Mouse (Mus musculus): ENCODE results near the gene Mmp25.

The Mmp25 gene

DNA sequence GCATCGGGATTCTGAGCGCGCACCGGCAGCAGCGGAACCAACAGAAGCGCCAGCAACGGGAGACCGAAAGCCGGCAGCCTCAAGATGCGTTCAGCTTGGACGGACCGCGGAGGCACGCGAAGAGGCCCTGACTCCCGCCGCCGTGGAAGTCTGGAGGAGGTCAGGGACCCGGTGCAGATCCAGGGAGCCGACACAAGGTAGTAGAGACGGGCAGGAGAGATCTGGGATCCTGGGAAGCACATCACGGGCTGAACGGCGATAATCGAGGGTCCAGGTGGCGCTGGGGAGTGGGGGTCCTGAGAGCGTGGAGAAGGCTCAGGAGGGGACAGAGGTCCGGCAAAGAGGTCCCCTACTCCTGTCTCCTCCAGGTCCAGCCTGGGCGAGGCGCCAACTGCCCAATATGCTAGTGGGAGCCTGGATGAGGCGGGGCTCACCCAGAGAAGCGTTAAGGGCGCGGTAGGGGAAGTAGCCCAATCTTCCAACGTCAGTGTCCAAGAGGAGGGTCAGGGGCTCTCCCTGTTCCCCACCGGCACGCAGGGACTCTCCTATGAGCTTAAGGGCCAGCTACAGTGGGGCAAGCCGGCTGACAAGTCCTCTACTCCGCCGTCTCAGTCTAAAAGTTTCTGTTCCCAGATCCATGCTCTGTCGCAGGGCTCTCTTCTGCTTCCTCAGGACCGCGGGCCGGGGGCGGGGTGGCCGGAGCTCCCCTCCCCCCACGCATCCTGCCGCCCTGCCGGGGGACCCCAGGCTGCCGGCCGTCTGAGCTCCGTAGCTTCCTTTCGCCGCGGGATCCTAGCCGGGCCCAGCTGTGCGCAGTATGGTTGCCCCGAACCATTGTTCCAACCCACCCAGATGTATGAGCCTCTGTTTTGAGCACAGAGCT lies at the start of gene Mmp25:
TSS of gene Mmp25 (minus strand) at position 665 of the 883 bp plus-strand sequence.
- DNase-seq = no peak

DNA sequence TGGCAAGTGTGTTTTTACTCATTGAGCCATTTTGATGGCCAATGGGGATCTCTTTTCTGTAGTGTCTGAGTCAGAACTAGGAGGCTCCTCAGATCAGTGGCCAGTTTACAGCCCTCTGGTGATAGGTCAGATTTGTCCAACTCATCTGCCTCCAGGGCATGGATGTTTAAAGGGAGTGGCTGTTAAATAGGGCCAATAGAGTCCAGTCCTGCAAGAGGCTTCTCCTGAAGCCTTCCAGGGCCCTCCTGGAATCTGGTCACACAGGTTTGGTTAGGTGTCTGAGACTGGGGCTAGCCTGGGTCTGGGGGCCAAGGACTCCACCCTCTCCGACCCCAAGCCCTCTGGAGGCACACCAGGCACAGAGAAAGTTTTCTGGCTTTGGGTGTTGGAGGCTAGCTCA lies 49.4 kb upstream of the Mmp25 start:
- no peak for DNase-seq

DNA sequence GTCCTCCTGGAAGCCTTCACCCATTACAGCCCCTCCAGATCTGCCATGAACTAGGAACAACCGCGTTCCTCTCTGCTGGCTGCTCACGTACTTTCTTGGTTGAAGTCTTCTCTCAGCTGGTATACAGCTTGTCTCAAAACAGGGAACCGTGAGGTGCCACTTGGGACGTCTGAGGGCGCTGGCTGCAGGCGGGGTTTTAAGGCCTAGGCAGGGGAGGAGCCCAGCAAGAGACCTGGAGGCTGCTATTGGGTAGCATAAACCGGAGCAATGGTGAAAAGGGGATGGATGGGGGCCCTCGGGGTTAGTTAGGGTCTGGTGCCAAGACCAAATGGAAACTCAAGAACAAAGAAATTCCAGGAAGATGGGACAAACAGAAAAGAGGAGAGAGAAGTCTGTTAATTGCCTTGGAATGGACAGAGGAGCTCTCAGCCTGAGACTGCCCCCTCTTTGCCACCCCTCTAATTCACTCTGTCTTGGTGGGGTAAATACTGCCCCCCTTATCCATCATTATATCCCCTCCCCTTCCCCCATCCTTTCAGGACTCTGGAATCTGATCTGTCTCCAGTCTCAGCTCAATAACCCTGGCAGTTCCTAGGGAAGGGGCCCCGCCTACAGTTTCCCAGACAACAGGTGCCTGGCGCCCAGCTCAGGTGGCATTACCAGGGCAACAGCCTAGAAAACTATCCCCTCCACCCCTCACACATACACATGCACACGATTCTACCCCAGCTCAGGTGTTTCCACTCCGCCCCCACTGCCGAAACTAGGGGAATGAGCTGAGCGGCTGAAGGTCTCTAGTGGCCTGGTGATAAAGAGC lies 39.0 kb upstream of the Mmp25 start, which contains the start of gene Cldn9:
TSS of gene Cldn9 (minus strand) at position 171 of the 817 bp plus-strand sequence.
- DNase-seq = no peak

DNA sequence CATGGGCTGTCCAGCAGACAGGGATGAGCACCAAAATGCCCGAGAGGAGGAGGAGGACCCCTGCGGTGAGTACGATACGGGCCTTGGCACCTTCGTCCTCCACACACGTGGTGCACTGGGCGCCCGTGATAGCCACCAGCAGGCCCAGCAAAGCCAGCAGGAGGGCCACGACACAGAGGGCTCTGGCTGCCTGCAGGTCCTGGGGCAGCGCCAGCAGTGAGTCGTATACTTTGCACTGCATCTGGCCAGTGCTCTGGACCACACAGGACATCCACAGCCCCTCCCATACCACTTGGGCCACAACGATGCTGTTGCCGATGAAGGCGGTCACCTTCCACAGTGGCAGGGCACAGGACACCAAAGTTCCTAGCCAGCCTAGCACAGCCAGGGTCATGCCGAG lies 38.1 kb upstream of the Mmp25 start:
- DNase-seq = no peak

DNA sequence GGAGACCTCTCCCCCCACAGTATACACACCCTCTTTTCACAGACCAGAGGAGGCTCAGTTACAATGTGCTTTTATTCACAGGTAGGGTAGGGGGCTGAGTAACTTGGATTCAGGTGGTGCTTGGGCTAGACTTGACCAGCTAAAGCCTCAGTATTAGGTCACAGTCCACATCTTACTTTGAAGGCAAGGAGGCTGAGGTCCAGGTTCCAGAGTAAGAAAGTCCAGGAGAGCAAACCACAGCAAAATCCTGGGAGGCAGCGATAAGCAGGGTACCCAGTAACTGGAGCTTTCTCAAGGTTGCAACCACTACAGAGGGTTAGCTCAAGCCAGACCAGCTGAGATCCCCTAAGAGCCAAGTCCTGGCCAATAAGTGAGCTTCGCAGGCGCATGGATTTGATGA lies 37.5 kb upstream of the Mmp25 start:
- no peak for DNase-seq

DNA sequence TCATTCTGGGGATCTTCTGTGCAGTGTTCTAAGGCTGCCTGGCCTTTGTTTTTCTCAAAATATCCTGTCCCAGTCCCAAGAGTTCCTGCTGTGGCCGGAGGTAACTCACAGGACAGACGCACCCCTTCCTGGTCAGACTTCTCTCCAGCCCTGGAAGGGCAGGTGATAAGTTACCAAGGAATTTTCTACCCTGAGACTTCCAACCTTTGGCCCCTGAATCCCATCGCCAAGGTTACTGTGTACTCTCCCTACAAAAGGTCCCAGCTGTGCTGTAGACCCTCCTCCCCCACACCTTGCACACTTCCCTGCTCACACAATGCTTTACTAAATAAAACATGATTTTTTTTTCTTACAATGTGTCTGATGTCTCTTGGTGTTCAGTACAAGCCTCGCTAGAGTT lies 37.0 kb upstream of the Mmp25 start:
- DNase-seq = no peak

DNA sequence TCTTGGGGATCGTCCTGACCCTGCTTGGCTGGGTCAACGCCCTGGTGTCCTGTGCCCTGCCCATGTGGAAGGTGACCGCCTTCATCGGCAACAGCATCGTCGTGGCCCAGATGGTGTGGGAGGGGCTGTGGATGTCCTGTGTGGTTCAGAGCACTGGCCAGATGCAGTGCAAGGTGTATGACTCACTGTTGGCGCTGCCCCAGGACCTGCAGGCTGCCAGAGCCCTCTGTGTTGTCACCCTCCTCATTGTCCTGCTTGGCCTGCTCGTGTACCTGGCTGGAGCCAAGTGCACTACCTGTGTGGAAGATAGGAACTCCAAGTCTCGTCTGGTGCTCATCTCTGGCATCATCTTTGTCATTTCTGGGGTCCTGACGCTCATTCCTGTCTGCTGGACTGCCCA lies 36.0 kb upstream of the Mmp25 start:
- peak; percentile 25 for DNase-seq

DNA sequence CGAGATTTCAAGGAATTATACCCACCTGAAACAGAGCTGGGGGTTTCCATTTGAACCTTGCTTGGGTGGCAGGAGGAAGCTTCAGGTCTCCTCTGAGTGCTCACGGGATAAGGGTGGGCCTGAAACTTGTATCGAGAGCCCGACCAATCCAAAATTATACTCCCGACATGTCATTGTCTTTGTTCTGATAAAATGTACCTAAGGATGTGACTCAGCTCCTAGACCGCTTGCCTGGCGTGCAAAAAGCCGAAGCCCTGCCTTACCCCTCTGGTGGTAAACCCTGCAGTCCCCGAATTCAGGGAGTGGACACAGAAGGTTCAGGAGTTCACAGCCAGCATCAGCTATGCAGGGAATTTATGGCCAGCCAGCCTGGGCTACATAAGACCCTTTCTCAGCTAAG lies 35.3 kb upstream of the Mmp25 start:
- peak; percentile 9 for DNase-seq

DNA sequence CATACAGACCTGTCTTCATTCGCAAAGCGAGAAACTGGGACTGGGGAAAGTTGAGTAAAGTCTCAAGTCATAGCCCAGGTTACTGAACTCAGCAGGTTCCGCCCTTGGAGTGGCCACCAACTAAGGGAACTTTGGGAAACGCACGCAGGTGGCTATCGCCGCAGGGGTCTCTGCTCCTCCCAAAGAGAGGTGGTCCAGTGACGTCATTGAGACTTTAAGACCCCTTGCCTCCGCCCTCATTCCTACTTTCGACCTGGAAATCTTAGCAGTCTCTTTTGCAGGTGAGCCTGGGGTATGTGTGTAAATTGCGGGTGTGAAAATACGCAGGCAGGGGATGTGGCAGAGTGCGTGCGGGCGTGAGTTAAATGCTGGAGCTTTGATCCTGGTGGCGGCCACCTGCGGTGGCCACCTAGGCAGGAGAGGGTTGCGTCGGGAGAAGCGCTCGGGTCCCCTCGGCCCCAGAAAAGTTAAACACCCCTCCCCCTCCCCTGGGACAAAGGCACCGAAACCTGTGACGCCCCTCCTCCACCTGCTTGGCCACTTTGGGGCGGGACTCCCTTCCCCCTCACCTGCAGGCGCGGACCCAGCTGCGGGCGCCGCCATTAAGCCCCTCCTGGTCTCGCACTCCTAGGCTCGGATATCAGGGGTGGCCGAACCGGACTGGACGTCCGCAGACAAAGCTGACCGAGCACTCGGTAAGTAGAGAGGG lies 34.2 kb upstream of the Mmp25 start, which contains the start of gene Cldn6:
TSS of gene Cldn6 (plus strand) at position 123 of the 709 bp plus-strand sequence.
- DNase-seq = peak; percentile 26

DNA sequence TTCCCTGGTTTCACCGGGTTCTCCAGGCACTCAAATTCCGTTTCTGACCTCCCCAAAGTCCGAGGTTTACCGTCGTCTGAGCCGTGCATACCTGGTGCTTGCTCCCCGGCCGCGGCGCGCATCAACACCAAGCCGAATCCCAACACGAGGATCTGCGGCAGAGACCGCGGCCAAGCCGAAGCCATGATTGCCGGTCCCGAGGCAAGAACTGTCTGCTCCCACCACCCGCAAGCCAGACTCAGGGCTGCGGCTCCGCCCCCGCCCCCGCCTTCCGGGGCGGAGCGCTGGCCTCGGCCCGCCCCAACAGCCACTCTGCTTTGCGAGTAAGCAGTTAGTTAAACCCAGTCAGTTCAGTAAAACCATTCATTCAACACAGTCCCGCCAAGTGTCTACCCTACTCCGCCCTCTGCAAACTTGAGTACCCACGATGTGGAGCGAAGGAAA lies 32.2 kb upstream of the Mmp25 start, which contains the start of gene Tnfrsf12a:
TSS of gene Tnfrsf12a (minus strand) at position 233 of the 444 bp plus-strand sequence.
- DNase-seq = peak; percentile 83

DNA sequence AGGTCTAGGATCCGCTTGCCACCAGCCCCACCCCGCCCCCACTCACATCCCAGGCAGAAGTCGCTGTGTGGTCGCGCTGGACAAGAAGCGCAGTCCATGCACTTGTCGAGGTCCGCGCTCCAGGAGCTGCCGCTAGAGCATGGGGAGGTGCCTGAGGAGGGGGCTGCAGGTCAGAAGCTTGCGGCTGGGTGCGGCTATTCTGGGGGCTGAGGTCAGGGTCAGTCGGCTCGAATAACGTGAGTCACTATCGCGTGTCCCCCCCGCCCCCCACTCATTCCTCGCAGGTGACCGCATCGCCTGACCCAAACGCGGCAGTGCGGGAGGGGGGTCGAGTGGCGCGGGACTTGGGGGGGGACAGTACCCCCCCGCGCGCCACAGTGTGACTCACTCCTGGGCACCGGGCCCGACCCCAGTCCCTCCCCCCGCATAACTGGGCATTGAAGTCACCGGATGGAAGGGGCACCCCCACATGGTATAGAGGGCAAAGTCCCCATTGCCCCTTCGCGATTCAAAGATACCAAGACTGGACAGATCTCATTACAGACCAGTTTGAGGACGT lies 31.5 kb upstream of the Mmp25 start:
- peak; percentile 62 for DNase-seq

DNA sequence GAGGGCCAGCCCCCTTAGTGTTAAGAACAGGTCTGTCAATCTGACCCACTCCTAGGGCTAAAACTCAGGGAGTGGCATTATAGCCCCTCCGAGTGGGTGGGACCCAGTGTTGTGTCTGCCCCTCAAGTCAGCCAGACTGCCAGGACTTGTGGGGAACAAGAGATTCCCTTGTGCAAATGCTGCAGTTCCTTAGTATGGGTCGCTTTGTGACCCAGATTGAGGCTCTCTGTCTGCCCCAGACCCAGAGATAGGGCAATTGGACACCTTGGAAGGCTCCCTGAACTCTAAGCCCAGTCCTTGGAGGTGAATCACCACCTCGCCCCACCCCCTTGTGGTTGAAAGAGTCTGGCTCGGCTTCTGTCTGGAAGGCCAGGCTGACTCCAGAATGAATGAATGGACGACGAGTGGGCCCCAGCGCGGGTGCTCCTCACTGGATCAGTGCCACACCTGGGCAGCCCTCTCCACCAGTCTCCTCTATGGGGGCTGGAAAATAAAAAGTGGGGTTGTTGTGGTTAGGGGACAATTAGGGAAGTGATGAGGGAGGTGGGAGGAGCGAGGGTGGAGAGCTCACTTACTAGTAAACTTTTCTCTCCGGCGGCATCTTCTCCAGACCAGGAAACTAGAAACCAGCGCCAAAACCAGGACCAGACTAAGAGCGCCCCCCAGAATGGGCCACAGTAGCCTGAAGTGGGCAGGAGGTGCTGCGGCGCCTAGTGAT lies 30.6 kb upstream of the Mmp25 start:
- peak; percentile 65 for DNase-seq

DNA sequence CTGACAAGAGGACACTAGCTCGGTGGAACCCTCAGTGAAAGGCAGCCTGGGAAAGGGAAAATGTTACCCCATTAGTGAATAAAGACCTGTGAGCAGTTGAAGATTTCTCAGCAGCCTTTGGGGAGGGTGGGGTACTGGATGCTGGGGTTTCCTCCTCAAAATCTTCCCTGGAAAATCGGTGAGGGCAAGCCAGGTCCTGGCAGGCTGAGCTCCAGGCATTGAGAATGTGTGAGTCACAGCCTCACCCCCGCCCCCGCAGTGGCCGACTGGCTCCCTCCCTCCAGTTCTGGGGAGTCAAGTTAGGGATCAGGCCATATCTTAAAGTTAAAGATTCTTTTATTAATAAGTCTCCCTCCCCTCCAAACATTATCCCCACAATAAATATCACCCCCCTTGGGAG lies 30.1 kb upstream of the Mmp25 start:
- peak; percentile 53 for DNase-seq

DNA sequence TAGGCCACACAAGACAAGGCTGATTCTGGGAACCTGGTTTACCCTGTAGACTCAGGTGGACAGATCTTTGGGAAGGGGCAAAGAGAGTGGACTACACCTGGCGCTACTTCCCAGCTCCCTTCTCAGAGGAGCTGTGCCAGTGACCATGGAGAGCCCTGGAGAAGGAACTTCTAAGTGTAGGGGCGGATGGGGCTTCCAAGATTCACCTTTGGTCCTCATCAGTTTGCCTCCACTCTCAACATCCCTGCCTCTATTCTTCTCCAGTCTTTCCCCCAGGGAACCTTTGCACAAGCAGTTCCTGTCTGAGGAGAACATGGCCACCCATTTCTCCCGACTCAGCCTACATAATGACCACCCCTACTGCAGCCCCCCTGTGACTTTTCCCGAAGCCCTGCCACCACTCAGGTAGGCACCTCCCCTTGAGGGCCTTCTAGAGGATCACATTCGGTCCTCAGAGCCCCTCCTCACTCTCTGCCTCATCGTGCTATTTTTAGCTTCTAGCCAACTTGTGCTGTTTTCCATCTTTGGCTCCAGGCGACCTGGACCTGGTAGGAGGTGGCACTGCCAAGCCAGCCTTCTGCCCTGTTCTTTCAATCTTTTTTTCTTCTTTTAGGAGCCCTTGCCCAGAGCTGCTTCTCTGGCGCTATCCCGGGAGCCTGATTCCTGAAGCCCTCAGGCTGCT lies 29.3 kb upstream of the Mmp25 start:
- peak; percentile 59 for DNase-seq

DNA sequence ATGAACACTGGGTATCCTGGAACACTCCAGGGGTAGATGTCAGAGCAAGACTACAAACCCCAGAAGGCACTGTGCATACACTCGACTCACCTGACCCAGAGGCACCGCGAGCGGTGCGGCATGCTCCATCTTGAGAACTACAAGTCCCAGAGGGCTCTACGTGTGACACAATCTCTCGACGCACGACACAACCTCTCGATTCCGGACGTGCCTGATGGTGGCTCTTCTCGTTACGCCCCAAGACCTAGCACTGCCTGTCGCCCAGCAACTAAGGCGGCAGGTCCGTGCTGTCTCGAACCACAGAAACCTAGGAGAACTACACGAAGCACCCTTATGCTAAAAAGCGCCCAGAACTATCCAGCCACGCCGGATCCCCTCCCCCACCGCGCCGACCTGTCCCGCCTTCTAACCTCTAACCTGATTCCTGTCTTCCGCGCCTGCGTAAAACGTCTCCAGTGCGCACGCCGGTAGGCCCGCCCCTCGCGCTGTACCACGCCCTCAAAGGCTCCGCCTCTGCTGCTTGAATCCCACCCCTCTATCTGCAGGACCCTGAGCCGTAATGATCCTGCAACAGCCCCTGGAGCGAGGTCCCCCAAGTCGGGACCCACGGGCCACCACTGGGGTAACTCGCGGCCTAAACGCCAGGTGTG lies 28.5 kb upstream of the Mmp25 start, which contains the start of the genes Hcfc1r1 and Thoc6:
TSS of gene Hcfc1r1 (plus strand) at position 173 of the 650 bp plus-strand sequence.
TSS of gene Thoc6 (minus strand) at position 459 of the 650 bp plus-strand sequence.
- peak; percentile 95 for DNase-seq

DNA sequence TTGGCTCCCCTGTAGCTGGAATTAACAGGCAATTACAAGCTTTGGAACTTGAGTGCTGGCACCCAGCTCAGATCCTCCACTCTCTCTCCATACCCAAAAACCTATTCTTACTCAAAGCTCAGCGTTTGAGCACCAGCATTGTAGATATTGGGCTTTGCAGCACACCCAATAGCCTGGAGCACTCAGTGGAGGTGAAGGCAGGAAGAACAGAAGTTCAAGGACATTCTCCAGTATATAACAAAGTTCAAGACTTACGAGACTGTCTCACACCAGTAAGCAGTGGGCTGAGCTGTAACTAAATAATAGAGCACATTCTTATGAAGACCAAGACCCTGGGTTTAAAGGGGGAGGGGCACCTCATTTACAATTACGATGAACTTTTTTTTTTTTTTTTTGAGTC lies 27.7 kb upstream of the Mmp25 start:
- DNase-seq = no peak

DNA sequence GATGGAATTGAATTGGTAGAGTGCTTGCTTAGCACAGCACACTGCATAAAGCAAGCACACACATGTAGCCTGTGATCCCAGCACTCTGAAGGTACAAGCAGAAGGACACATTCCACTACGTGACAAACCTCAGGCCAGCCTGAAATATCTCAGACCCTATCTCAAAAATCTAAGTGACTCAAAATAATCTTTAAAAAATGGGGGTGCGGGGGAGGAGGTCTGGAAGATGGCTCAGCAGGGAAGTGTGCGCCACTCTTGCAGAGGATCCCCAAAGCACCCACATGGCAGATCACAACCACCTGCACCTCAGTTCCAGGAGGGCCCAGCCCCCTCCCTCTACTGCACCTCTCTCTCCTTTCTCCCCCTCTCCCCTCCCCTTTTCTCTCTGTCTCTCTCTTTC lies 26.4 kb upstream of the Mmp25 start:
- DNase-seq = no peak

DNA sequence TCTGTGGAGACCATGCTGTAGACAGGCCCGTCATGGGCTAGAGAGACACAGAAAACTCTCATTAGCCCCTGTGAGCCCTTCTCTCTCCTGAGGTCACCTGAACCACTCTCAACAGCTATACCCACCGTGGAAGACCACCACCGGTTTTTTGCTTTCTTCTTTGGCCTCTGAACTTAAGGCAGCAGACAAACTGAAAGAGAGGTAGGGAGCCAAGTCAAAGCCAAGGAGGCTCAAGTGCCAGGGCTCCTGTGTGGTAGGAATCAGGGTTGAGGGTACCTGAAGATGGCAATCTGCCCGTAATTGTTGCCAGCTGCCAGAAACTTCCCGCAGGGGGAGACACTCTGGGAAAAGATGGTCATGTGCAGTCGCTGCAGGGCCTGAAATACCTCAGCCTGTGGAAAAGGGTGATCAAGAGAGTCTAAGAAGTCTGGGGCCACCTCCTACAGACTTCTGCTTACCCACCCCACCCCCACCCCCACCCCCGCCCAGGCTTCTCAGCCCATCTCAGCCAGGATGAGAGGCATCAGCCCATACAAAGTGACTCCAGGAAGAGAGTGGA lies 25.5 kb upstream of the Mmp25 start:
- no peak for DNase-seq

DNA sequence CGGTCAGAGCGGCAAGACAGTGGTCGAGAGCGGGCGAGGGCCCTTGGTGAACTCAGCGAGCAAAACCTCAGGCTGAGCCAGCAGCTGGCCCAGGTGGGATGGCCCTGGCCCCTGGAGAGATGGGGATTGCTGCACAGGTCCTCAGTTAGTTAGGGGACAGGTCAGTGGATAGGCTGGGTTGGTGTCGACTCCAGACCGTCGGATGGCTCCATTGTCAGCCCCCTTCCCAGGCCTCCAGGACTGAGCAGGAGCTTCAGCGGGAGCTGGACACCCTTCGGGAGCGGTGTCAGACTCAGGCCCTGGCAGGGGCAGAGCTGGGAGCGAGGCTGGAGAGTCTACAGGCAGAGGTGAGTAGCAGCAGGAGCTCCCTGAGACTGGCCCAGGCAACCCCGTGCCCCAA lies 20.4 kb upstream of the Mmp25 start:
- no peak for DNase-seq

DNA sequence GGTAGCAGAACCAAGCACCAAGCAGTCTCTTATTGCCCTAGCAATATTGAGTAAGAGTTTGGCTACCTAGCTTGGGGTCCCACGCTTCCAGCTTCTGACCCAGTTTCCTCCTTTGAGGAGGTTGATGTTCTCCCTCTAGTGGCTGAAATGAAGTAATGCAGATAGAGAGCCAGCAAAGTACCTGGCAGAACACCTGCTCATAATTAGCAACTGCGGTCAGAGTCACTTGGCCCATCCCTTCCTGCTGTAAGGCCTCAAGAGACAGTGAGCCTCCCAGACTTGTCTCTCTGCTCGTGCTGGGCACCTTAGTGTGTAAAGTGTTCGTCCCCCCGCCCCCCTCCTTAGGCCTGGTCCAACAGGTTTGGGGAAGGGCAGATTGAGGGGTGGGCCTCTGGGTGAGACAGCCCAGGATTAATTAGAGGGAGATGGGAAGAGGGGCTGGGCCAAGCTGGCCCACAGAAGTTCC lies 19.5 kb upstream of the Mmp25 start:
- no peak for DNase-seq
